Mouse (Mus musculus) ES-E14 (cell line): ENCODE results near the gene Arhgap23. TPM values are rescaled to one million over a fixed set of nuclear protein-coding genes. Genes with fewer than 3 reads are reported as not detected.

Experiments used
- DNase-seq: peaks from one replicate; pipeline ENCODE4 v3.0.0-alpha.2; 2013; ENCODE audit warnings: low read depth, low spot score
- H3K27ac ChIP-seq: 2 replicates; pipeline ENCODE4 v1.5.1; 2012; ENCODE audit warnings: low read depth, mild to moderate bottlenecking, low read length, moderate library complexity, mixed read lengths; ENCODE audit not compliant: poor library complexity, insufficient read depth, severe bottlenecking
- H3K36me3 ChIP-seq: 2 replicates; pipeline ENCODE4 v1.6.1; 2012; ENCODE audit warnings: mild to moderate bottlenecking, low read length, moderate library complexity, mixed read lengths; ENCODE audit not compliant: control insufficient read depth, poor library complexity, insufficient read depth, severe bottlenecking
- H3K4me1 ChIP-seq, 2 experiments: fragments of 150-350 bp in 1 of 2; sonication (generic) in 1 of 2; 2 replicates each; pipeline ENCODE4 v1.6.1; 2012; ENCODE audit warnings: low read length in 2 of 2, mild to moderate bottlenecking in 1 of 2, mixed read lengths in 1 of 2; ENCODE audit not compliant: control insufficient read depth in 2 of 2, insufficient read depth in 2 of 2, poor library complexity in 1 of 2
- H3K4me3 ChIP-seq, 2 experiments: fragments of 150-350 bp in 1 of 2; sonication (generic) in 1 of 2; 2 replicates each; pipeline ENCODE4 v1.5.1; 2012; ENCODE audit warnings: low read length in 2 of 2, low read depth in 1 of 2, mild to moderate bottlenecking in 1 of 2, mixed read lengths in 1 of 2; ENCODE audit not compliant: insufficient read depth in 1 of 2, poor library complexity in 1 of 2, severe bottlenecking in 1 of 2
- H3K9ac ChIP-seq: 2 replicates; pipeline ENCODE4 v1.6.1; 2012; ENCODE audit warnings: low read depth, mild to moderate bottlenecking, low read length, mixed read lengths; ENCODE audit not compliant: poor library complexity, insufficient read depth, severe bottlenecking
- H3K9me3 ChIP-seq: fragments of 150-350 bp; sonication (generic); 2 replicates; pipeline ENCODE4 v1.6.1; 2012; ENCODE audit warnings: low read depth, mild to moderate bottlenecking, low read length; ENCODE audit not compliant: control insufficient read depth, insufficient read depth
- CHD2 ChIP-seq: IDR thresholded peaks from 2 replicates; pipeline ENCODE4 v1.6.1; 2014; ENCODE audit warnings: mild to moderate bottlenecking, low read depth, low read length, inconsistent platforms
- HCFC1 ChIP-seq: IDR thresholded peaks from 2 replicates; pipeline ENCODE4 v1.6.1; 2012; ENCODE audit warnings: low read length, inconsistent platforms, borderline replicate concordance; ENCODE audit not compliant: insufficient read depth
- MAFK ChIP-seq: IDR thresholded peaks from 2 replicates; pipeline ENCODE4 v1.6.1; 2014; ENCODE audit warnings: mild to moderate bottlenecking, low read depth, low read length, inconsistent platforms; ENCODE audit not compliant: insufficient read depth
- ZC3H11A ChIP-seq: IDR thresholded peaks from 2 replicates; pipeline ENCODE4 v1.6.1; 2012; ENCODE audit warnings: low read depth, mild to moderate bottlenecking, inconsistent platforms, low read length, borderline replicate concordance
- ZNF384 ChIP-seq: IDR thresholded peaks from 2 replicates; pipeline ENCODE4 v1.6.1; 2012; ENCODE audit warnings: low read depth, low read length, inconsistent platforms
- in situ Hi-C, 2 experiments: fragments of 600-800 bp; cut with MboI; formaldehyde crosslinking; loops; one replicate each; pipeline ENCODE4 v1.15.1; 2025; ENCODE audit warnings: low sequenced_read_pairs in 2 of 2, inconsistent platforms in 1 of 2; ENCODE audit not compliant: unreplicated experiment in 2 of 2
- total RNA-seq: library from RNA; depleted of rRNA; stranded (reverse); fragments of 300-350 nt; gene quantifications from 2 replicates; pipeline ENCODE4 v1.2.3, GENCODE M21; 2012

The Arhgap23 gene
- total RNA-seq, 1 experiment, result 22.6 TPM

- Histone ChIP-seq H3K4me3 (no peak overlapping the region), H3K9ac (no peak overlapping the region), H3K36me3 (peaks cover 22% of the 10 kb centered on the region), H3K4me1 (peaks cover 0 to 3% of the 10 kb centered on the region in 2 experiments; a peak in 1 of 4 replicates), H3K9me3 (no peaks in the 10 kb centered on the region), H3K27ac (no peak overlapping the region)
- in situ Hi-C loops, result no loop called here
- no peak for DNase-seq
- TF ChIP-seq CHD2, result no peak
- TF ChIP-seq ZC3H11A, result no peak
- no peak for TF ChIP-seq HCFC1
- no peak for TF ChIP-seq MAFK
- no peak for TF ChIP-seq ZNF384
Measured at GRCm38 (mm10) chr11:97492836-97493235, 77.5 kb downstream of the Arhgap23 start.

GRCm38 (mm10) chr11:97497543-97497942 is 82.2 kb downstream of the Arhgap23 start:
- TF ChIP-seq CHD2, result no peak
- TF ChIP-seq ZC3H11A, result no peak
- TF ChIP-seq HCFC1, result no peak
- no peak for TF ChIP-seq ZNF384
- TF ChIP-seq MAFK, result no peak
- no peak for DNase-seq
- H3K36me3 ChIP-seq, result peaks cover 5% of the 10 kb centered on the region; the same call in 1 of the 2 replicates
- no peak overlapping the region for H3K27ac ChIP-seq
- peaks cover 4 to 22% of the 10 kb centered on the region in 2 experiments for H3K4me1 ChIP-seq
- H3K4me3 ChIP-seq, result no peak overlapping the region
- in situ Hi-C loops, result no loop called here
- H3K9me3 ChIP-seq, result no peaks in the 10 kb centered on the region
- H3K9ac ChIP-seq, result no peak overlapping the region

- H3K27ac ChIP-seq, result no peak within 1 kb of the TSS
- H3K36me3 ChIP-seq, result peaks cover 2% of the 10 kb centered on the region; the same call in 1 of the 2 replicates
- no peak for DNase-seq
Measured at GRCm38 (mm10) chr11:97499865-97500719, 84.8 kb downstream of the Arhgap23 start, which contains the start of gene 4933428G20Rik. 4933428G20Rik (minus strand) TSS chr11:97500340.

GRCm38 (mm10) chr11:97500720-97501448 is 85.6 kb downstream of the Arhgap23 start:
- no peak for DNase-seq
- Histone ChIP-seq H3K4me1 (peaks cover 8 to 26% of the 10 kb centered on the region in 2 experiments), H3K27ac (no peak overlapping the region), H3K36me3 (peaks cover 2% of the 10 kb centered on the region; the same call in 1 of the 2 replicates), H3K4me3 (peak overlapping the region; percentile 62 to 68), H3K9me3 (no peaks in the 10 kb centered on the region), H3K9ac (peak overlapping the region; percentile 80)
- in situ Hi-C loops, result no loop called here
- TF ChIP-seq CHD2, result no peak
- TF ChIP-seq MAFK, result no peak
- TF ChIP-seq ZNF384, result no peak
- TF ChIP-seq ZC3H11A, result 0 out of 2 replicates have a peak, but pooled peaks have one; percentile 3

More at GRCm38 (mm10) chr11:97499865-97500719, 84.8 kb downstream of the Arhgap23 start, which contains the start of gene 4933428G20Rik:
- Histone ChIP-seq H3K9me3 (no peaks in the 10 kb centered on the region), H3K9ac (peak within 1 kb of the TSS; percentile 80), H3K4me1 (peaks cover 8 to 26% of the 10 kb centered on the region in 2 experiments), H3K4me3 (peak within 1 kb of the TSS; percentile 62 to 68)
- TF ChIP-seq CHD2 (no peak), HCFC1 (no peak), ZNF384 (no peak), ZC3H11A (no peak), MAFK (no peak)
- in situ Hi-C loops, result no loop called here
